Mouse (Mus musculus) heart, embryonic 12.5 days (tissue): Measurements from ENCODE around the gene Cenpm. TPM values are rescaled to one million over a fixed set of nuclear protein-coding genes. Genes with fewer than 3 reads are reported as not detected.

Experiments used
- ATAC-seq: fragments of 200-750 bp; cut with Nextera tagmentation; 2 replicates; pipeline ENCODE4 v1.8.0; 2017; ENCODE audit warnings: moderate TSS enrichment, moderate library complexity; ENCODE audit not compliant: insufficient number of reproducible peaks, low FRiP score
- H3K27ac ChIP-seq: fragments of 300-500 bp; sonication (generic); 2 replicates; pipeline ENCODE4 v1.5.1; 2016; ENCODE audit warnings: mild to moderate bottlenecking, moderate library complexity; ENCODE audit not compliant: poor library complexity, severe bottlenecking
- H3K27me3 ChIP-seq: fragments of 300-500 bp; sonication (generic); replicated peaks from 2 replicates; pipeline ENCODE4 v1.6.1; 2016; ENCODE audit warnings: mild to moderate bottlenecking, moderate library complexity
- H3K36me3 ChIP-seq: fragments of 300-500 bp; sonication (generic); 2 replicates; pipeline ENCODE4 v1.6.1; 2016; ENCODE audit warnings: mild to moderate bottlenecking, moderate library complexity
- H3K4me1 ChIP-seq: fragments of 300-500 bp; sonication (generic); replicated peaks from 2 replicates; pipeline ENCODE4 v1.6.1; 2016; ENCODE audit warnings: mild to moderate bottlenecking
- H3K4me2 ChIP-seq: fragments of 300-500 bp; sonication (generic); 2 replicates; pipeline ENCODE4 v1.6.1; 2016; ENCODE audit warnings: mild to moderate bottlenecking, moderate library complexity
- H3K4me3 ChIP-seq: fragments of 300-500 bp; sonication (generic); 2 replicates; pipeline ENCODE4 v1.5.1; 2016; ENCODE audit warnings: mild to moderate bottlenecking
- H3K9ac ChIP-seq: fragments of 300-500 bp; sonication (generic); 2 replicates; pipeline ENCODE4 v1.6.1; 2016; ENCODE audit warnings: mild to moderate bottlenecking, moderate library complexity
- H3K9me3 ChIP-seq: fragments of 300-500 bp; sonication (generic); replicated peaks from 2 replicates; pipeline ENCODE4 v1.6.1; 2016; ENCODE audit warnings: mild to moderate bottlenecking, moderate library complexity
- WGBS: fragments of 180-500 bp; shearing (Covaris S2); methylation state at CpG from one replicate; pipeline ENCODE4 v1.1.7; 2016; 5-methylcytosine and 5-hydroxymethylcytosine counted together
- microRNA counts: library from miRNA; unstranded; fragments of <30 nt; microRNA quantifications from one replicate; lab custom pipeline; 2017
- microRNA-seq: library from miRNA; unstranded; fragments of <30 nt; microRNA quantifications from one replicate; pipeline ENCODE4, GENCODE M21; 2017
- polyA plus RNA-seq: library from polyadenylated mRNA; unstranded; fragments of >200 nt; fragmentation: Nextera tagmentation; extraction: Ambion mirVana; gene quantifications from 2 replicates; pipeline ENCODE4 v1.2.1, GENCODE M21; 2016

The Cenpm gene
- polyA plus RNA-seq, 1 experiment from 2014 or later: 57.9 TPM

DNA sequence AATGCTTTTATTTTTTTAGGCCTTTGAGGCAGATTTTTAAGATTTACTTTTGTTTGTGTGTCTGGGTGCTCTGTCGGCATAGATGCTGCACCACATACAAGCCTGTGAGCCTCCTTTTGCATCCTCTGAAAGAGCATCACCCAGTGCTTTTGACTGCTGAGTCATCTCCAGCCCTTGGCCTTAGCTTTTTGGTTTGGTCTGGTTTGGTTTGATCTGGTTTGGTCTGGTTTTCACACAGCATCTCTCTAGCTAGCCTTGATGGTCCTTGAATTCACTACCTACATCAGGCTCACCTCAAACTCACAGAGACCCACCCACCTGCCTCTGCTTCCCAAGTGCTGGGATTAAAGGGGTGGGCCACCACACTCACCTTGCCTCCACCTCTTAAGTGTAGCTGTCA is 56.6 kb downstream of the Cenpm start:
- H3K36me3 ChIP-seq: peaks cover 75% of the 10 kb centered on the region
- peaks cover 62% of the 10 kb centered on the region for H3K4me1 ChIP-seq
- H3K4me2 ChIP-seq: no peak overlapping the region
- H3K27ac ChIP-seq: no peak overlapping the region
- H3K4me3 ChIP-seq: no peak overlapping the region
- no peak overlapping the region for H3K9ac ChIP-seq
- H3K27me3 ChIP-seq: peaks cover 22% of the 10 kb centered on the region
- 0 out of 2 replicates have a peak, but pooled peaks cover 3% of the 10 kb centered on the region for H3K9me3 ChIP-seq
- no peak for ATAC-seq
- 96% methylated on average over 1 of the region's 1 CpGs for WGBS

DNA sequence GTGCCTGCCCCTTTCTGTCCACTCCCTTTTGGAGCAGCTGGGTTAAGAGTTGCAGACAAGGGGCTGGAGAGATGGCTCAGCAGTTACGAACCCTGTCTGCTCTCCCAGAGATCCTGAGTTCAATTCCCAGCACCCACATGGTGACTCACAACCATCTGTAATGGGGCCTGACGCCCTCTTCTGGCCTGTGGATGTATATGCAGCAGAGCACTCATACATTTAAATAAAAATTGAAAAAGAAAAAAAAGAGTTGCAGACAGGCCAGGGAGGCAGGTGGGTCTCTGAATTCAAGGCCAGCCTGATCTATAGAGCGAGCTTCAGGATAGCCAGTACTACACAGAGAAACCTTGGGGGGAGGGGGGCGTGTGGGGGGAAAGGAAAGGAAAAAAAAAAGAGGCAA is 57.1 kb downstream of the Cenpm start:
- Histone ChIP-seq H3K4me2 (no peak overlapping the region), H3K9me3 (peaks cover 4% of the 10 kb centered on the region; the same call in 1 of the 2 replicates), H3K4me3 (no peak overlapping the region), H3K36me3 (peaks cover 75% of the 10 kb centered on the region), H3K27ac (no peak overlapping the region), H3K9ac (no peak overlapping the region), H3K27me3 (peaks cover 22% of the 10 kb centered on the region), H3K4me1 (peaks cover 57% of the 10 kb centered on the region)
- 82% methylated on average over 4 of the region's 4 CpGs for WGBS
- no peak for ATAC-seq

DNA sequence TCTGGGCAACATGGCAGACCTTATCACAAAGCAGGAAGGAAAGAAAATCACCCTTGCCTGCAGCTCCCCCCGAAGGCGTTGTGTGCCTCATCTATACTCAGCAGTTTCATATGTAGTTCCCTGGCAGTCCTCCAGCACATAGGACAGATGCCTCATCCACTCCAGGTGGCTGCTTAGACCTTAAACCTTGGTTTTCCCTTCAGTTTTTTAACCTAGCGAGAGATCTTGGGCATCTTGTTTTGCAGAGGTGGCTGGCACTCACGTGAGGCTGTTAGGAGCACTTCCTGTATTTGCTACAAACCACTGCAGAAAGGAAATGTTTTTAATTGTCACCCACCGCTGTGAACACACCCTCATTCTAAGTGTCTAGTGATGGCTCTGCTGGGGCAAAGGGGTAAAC is 57.6 kb downstream of the Cenpm start:
- Histone ChIP-seq H3K9ac (no peak overlapping the region), H3K9me3 (peaks cover 9% of the 10 kb centered on the region), H3K27ac (peak overlapping the region; percentile 79), H3K27me3 (peaks cover 21% of the 10 kb centered on the region), H3K4me2 (peak overlapping the region; percentile 8; the same call in 1 of the 2 replicates), H3K36me3 (peaks cover 75% of the 10 kb centered on the region), H3K4me3 (no peak overlapping the region), H3K4me1 (peaks cover 54% of the 10 kb centered on the region)
- WGBS: 61% methylated on average over 5 of the region's 5 CpGs
- ATAC-seq: no peak

DNA sequence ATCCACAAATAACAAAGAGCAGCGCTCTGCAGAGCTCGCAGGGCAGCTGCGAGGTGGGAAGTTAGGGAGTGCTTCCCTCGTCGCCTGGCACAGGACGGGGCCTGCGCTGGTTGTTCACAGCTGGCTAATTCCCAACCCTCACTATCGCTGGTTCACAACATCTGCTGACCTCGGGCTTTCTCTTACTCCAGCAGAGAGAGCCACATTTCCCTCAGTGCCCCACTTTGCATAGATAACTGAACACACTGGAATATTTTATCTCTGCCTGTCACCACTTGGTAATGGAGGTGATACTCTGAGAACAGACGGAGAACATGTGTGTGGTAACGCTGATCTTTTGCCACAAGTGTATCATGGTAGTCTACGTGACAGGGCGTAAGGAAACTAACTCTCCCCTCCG is 58.4 kb downstream of the Cenpm start:
- peaks cover 75% of the 10 kb centered on the region for H3K36me3 ChIP-seq

DNA sequence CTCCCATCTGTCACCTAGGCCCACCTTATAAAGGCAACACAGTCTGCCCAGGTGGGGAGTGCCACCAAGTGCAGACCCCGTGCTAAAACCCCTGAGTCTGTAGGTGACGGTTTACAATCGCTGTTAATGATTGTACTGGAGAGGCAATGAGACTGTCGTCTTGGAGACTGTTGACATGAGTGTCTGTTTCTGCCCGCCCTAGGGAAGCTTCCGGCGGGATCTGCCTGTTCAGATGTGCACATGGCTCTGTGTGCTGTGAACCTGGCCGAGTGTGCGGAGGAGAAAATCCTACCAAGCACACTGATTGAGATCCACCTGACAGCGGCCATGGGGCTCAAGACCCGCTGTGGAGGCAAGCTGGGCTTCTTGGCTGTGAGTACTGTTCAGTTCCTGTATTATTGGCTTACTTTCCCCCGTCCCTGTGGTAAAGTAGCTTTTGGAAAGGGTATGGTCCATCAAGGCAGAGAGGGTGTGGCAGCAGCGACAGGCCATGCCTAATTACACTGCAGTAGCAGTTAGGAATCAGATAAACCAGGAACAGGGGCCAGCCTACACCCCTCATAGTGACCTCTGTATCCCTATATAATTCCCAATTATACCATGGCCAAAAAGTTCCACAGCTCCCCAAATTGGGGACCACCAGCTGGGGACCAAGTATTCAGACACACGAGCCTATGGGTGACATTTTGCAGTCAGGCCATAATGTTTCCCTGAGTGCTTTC is 59.3 kb downstream of the Cenpm start:
- peaks cover 66% of the 10 kb centered on the region for H3K4me1 ChIP-seq
- H3K27me3 ChIP-seq: peaks cover 14% of the 10 kb centered on the region
- H3K36me3 ChIP-seq: peaks cover 75% of the 10 kb centered on the region
- WGBS: 79% methylated on average over 14 of the region's 14 CpGs
- no peak overlapping the region for H3K9ac ChIP-seq
- H3K4me2 ChIP-seq: peak overlapping the region; percentile 8; the same call in 1 of the 2 replicates
- no peak for ATAC-seq
- H3K4me3 ChIP-seq: no peak overlapping the region
- H3K27ac ChIP-seq: peak overlapping the region; percentile 79; the same call in 1 of the 2 replicates
- H3K9me3 ChIP-seq: peaks cover 11% of the 10 kb centered on the region

More for the DNA sequence above, 58.4 kb downstream of the Cenpm start:
- Histone ChIP-seq H3K4me2 (peak overlapping the region; percentile 8), H3K4me1 (peaks cover 58% of the 10 kb centered on the region), H3K4me3 (no peak overlapping the region), H3K27me3 (peaks cover 16% of the 10 kb centered on the region), H3K9ac (no peak overlapping the region), H3K27ac (peak overlapping the region; percentile 79), H3K9me3 (peaks cover 10% of the 10 kb centered on the region)
- peak; percentile 52 for ATAC-seq
- 6% methylated on average over 14 of the region's 14 CpGs for WGBS

DNA sequence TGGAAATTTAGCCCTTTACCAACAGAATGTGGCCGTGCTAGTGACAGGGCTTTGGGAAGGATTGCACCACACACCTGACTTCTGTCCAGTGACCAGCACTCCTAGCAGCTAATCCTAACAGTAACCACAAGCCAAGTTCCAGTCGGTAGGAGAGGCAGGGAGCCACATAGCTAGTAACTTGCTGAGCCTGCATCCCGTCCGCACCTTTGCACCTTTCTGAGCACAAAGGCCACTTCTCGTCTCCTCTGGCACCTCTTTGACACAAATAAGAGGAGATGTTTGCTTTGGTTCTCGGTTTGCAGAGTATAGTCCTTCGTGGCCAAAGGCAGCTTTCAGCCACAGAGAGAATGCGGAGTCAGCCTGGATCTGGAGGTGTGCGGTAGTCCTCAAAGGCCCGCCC is 59.9 kb downstream of the Cenpm start:
- H3K9ac ChIP-seq: no peak overlapping the region
- peaks cover 81% of the 10 kb centered on the region for H3K36me3 ChIP-seq
- peak overlapping the region; percentile 55 for H3K27ac ChIP-seq
- peaks cover 15% of the 10 kb centered on the region for H3K9me3 ChIP-seq
- H3K27me3 ChIP-seq: peaks cover 10% of the 10 kb centered on the region
- 0 out of 2 replicates have a peak overlapping the region, but pooled peaks have one; percentile 28 for H3K4me2 ChIP-seq
- H3K4me1 ChIP-seq: peaks cover 65% of the 10 kb centered on the region
- H3K4me3 ChIP-seq: no peak overlapping the region
- 68% methylated on average over 10 of the region's 10 CpGs for WGBS
- ATAC-seq: no peak

DNA sequence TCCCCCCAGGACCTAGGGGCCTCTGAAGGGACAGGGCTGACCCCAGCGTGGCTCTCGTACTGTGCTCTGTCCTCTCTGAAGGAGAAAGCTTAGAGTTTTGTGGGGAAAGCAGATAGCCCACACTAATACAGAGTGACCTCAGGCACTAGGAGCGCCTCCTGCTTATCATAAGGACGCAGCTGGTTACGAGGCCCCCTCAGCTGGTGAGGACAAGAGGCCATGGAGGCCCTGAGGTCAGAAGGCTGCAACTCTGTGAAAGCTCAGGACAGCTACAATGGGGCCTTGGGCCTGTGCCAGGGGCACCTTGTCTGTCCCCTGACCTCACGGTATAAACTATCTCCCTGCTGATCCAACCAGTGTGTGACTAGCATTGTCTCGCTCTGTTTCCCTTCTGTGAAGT is 60.4 kb downstream of the Cenpm start:
- 16% methylated on average over 7 of the region's 7 CpGs for WGBS
- no peak overlapping the region for H3K9ac ChIP-seq
- peaks cover 60% of the 10 kb centered on the region for H3K4me1 ChIP-seq
- peak overlapping the region; percentile 28 for H3K4me2 ChIP-seq
- peaks cover 83% of the 10 kb centered on the region for H3K36me3 ChIP-seq
- H3K27me3 ChIP-seq: peaks cover 9% of the 10 kb centered on the region; the same call in 1 of the 2 replicates
- ATAC-seq: peak; percentile 84
- no peak overlapping the region for H3K4me3 ChIP-seq
- H3K27ac ChIP-seq: peak overlapping the region; percentile 55
- H3K9me3 ChIP-seq: peaks cover 15% of the 10 kb centered on the region

MicroRNAs within 50 kb of the gene (microRNA counts, 519-probe panel; counts per million panel counts)
- 2,761 counts per million, percentile 12 among the panel's probes with 10 or more counts for microRNA mmu-miR-33 (lab: Ali Mortazavi, UCI)

Small RNA genes within 50 kb of the gene (microRNA-seq; reads per million reads assigned to microRNA genes)
- 51.4 reads per million, percentile 42 among the genes with 10 or more reads in this experiment for gene Mir33

Other genes starting within 250 kb of the Cenpm start
- gene Desi1, start 210.9 kb downstream of the Cenpm start, polyA plus RNA-seq: 22.8 and 24.6 TPM in 2 replicates
- 150 and 157 TPM in 2 replicates for gene Snu13, start 197.2 kb downstream of the Cenpm start, polyA plus RNA-seq
- gene 4930407I10Rik, start 185.6 kb downstream of the Cenpm start, polyA plus RNA-seq: not detected in 2 replicates
- not detected in 2 replicates for gene Mei1, start 174.8 kb downstream of the Cenpm start, polyA plus RNA-seq
- gene Ccdc134, start 116.8 kb downstream of the Cenpm start, polyA plus RNA-seq: 8.7 and 11.1 TPM in 2 replicates
- gene Srebf2, start 97.6 kb downstream of the Cenpm start, polyA plus RNA-seq: 110 and 118 TPM in 2 replicates
- 0.19 and 0.35 TPM in 2 replicates for gene Shisa8, start 31.9 kb downstream of the Cenpm start, polyA plus RNA-seq
- gene Tnfrsf13c, start 20.4 kb downstream of the Cenpm start, polyA plus RNA-seq: 0.09 TPM in 1 of 2 replicates, not detected in the other
- gene 1500009C09Rik, start 7.6 kb upstream of the Cenpm start, polyA plus RNA-seq: not detected in 2 replicates
- 3.8 and 4.9 TPM in 2 replicates for gene Sept3, start 30.1 kb upstream of the Cenpm start, polyA plus RNA-seq
- gene Wbp2nl, start 54.2 kb upstream of the Cenpm start, polyA plus RNA-seq: 0.35 and 0.66 TPM in 2 replicates
- 40.5 and 44.6 TPM in 2 replicates for gene Naga, start 94.2 kb upstream of the Cenpm start, polyA plus RNA-seq
- gene Pheta2, start 94.2 kb upstream of the Cenpm start, polyA plus RNA-seq: 9.8 and 9.9 TPM in 2 replicates
- gene Smdt1, start 94.2 kb upstream of the Cenpm start, polyA plus RNA-seq: 299 and 309 TPM in 2 replicates
- 475 and 496 TPM in 2 replicates for gene Ndufa6, start 109.6 kb upstream of the Cenpm start, polyA plus RNA-seq
- 7.3 and 8.0 TPM in 2 replicates for gene Cyp2d22, start 135.5 kb upstream of the Cenpm start, polyA plus RNA-seq
- gene Cyp2d11, start 149.3 kb upstream of the Cenpm start, polyA plus RNA-seq: not detected in 2 replicates
- gene Cyp2d10, start 162.4 kb upstream of the Cenpm start, polyA plus RNA-seq: 0.15 TPM in 1 of 2 replicates, not detected in the other
- not detected in 2 replicates for gene Cyp2d9, start 188.7 kb upstream of the Cenpm start, polyA plus RNA-seq